In the genomic region with DNA sequence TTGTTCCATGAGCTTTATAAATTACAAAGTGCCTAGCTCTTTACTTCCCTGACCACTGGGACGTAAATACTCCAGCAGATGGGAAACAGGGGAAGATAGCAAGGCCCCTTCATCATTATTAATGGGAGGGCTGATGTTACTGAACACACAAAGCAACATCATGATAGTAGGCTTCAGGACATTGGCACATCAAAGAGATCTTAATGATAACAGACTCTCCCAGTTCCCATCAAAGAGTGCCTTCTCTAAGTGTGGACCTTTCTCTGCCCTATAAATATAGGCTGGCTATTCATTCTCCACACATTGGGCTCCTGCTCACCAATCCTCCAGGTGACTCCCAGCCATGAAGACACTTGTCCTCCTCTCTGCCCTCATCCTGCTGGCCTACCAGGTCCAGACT, we compare ENCODE assay signal across 13 mouse cellular contexts. TPM values are rescaled to one million over a fixed set of nuclear protein-coding genes. Genes with fewer than 3 reads are reported as not detected.
"Had no signal": no experiment of that assay in that cellular context is flagged by ENCODE, and none has a peak within 500 bp of the region (broad histone marks: within the 10 kb centered on the region; RNA-seq: fewer than 3 reads in every experiment).

A gene (plus strand): TSS at position 301 of the 400 bp plus-strand sequence.

RNA-seq across cellular contexts. Expression of the gene that starts here (rescaled TPM):
- polyA plus RNA-seq: neural tube, embryonic 11.5 days; neural tube, embryonic 12.5 days; neural tube, embryonic 13.5 days; neural tube, embryonic 14.5 days; neural tube, embryonic 15.5 days; spleen, adult 2 months; stomach, embryonic 14.5 days; stomach, embryonic 15.5 days; stomach, embryonic 16.5 days; stomach, postnatal 0 days; testis, adult 2 months; thymus, adult 2 months; urinary bladder, adult 2 months had no signal
